10 mouse cellular contexts compared by ENCODE assay signal in the genomic region with DNA sequence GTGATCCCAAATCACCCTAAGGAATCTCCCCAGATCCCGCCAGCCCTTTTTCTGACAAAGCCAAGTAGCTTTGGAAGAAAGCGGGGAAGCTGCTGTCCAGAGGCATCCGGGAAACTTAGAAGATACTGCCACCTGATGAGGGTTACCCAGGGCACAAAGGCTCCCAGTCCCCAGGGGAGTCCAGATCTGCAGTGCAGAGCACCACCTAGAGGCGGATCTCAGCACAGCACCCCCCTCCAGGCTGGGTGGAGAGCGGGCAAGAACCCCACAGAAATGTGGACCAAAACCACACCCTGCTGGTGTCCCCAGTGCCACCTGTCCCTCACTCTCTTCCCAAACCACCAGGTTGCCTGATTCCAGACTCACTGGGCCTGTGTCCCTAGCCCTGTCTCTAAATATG. TPM values are rescaled to one million over a fixed set of nuclear protein-coding genes. Genes with fewer than 3 reads are reported as not detected.
A peak's percentile ranks its signal among the peaks of the same experiment; 100 is the strongest.
DNase-seq lines count a peak whose midpoint lies in the region; ATAC-seq and TF ChIP-seq lines count a peak whose summit lies in the region.
"Had no signal": no experiment of that assay in that cellular context is flagged by ENCODE, and none has a peak within 500 bp of the region (broad histone marks: within the 10 kb centered on the region; RNA-seq: fewer than 3 reads in every experiment).

No protein-coding gene starts in this region.

- WGBS in forebrain, postnatal 0 days: 11% methylated on average over 5 of the region's 5 CpGs
- 16% methylated on average over 5 of the region's 5 CpGs for WGBS in intestine, embryonic 16.5 days
- WGBS in limb, embryonic 11.5 days: 24% methylated on average over 5 of the region's 5 CpGs

- no peaks in the 10 kb centered on the region for H3K36me3 ChIP-seq in forebrain, postnatal 0 days (ENCODE audit: insufficient read depth)
- H3K36me3 ChIP-seq in intestine, embryonic 16.5 days (ENCODE audit: control insufficient read depth, insufficient read depth, low read length): no peaks in the 10 kb centered on the region
- H3K36me3 ChIP-seq in limb, embryonic 11.5 days (ENCODE audit: control insufficient read depth, insufficient read depth, low read length): no peaks in the 10 kb centered on the region
- H3K36me3 ChIP-seq: embryonic facial prominence, embryonic 15.5 days; neural tube, embryonic 13.5 days had no signal

- peak; percentile 12 for DNase-seq in ovary, adult 18-20 months (ENCODE audit: low spot score)
- no peak for DNase-seq in ovary, postnatal 10 days (ENCODE audit: low spot score)
- DNase-seq in cerebellum, adult 11-12 months: peak; percentile 20
- peak; percentile 69 for DNase-seq in forebrain, postnatal 0 days
- DNase-seq in limb, embryonic 11.5 days (ENCODE audit: low spot score): peak; percentile 81
- DNase-seq in thymus, adult 18-20 months: peak; percentile 50 to 51

- ATAC-seq in forebrain, postnatal 0 days: peak; percentile 70; the same call in 1 of the 2 replicates
- ATAC-seq in intestine, embryonic 16.5 days: peak; percentile 40; the same call in 1 of the 2 replicates
- ATAC-seq in limb, embryonic 11.5 days (ENCODE audit: insufficient number of reproducible peaks, low FRiP score, low TSS enrichment, low read depth): no peak
- peak; percentile 71 for ATAC-seq in neutrophil, adult 5-6 weeks (ENCODE audit: extremely low read depth, insufficient number of reproducible peaks, low FRiP score, poor library complexity, severe bottlenecking)

- no peak overlapping the region for H3K9ac ChIP-seq in forebrain, postnatal 0 days
- no peak overlapping the region for H3K9ac ChIP-seq in intestine, embryonic 16.5 days (ENCODE audit: low read depth, low read length)
- H3K9ac ChIP-seq in limb, embryonic 11.5 days (ENCODE audit: low read length): no peak overlapping the region
- H3K9ac ChIP-seq: embryonic facial prominence, embryonic 15.5 days; neural tube, embryonic 13.5 days had no signal

- H3K9me3 ChIP-seq in forebrain, postnatal 0 days (ENCODE audit: low read length): no peaks in the 10 kb centered on the region
- no peaks in the 10 kb centered on the region for H3K9me3 ChIP-seq in intestine, embryonic 16.5 days (ENCODE audit: control insufficient read depth, low read length)
- no peaks in the 10 kb centered on the region for H3K9me3 ChIP-seq in limb, embryonic 11.5 days (ENCODE audit: control insufficient read depth, low read length)
- H3K9me3 ChIP-seq: embryonic facial prominence, embryonic 15.5 days; neural tube, embryonic 13.5 days had no signal

- no peaks in the 10 kb centered on the region for H3K27me3 ChIP-seq in forebrain, postnatal 0 days (ENCODE audit: insufficient read depth, low read length)
- no peaks in the 10 kb centered on the region for H3K27me3 ChIP-seq in intestine, embryonic 16.5 days (replicated peaks; ENCODE audit: control insufficient read depth, insufficient read depth, low read length)
- H3K27me3 ChIP-seq in limb, embryonic 11.5 days (ENCODE audit: control insufficient read depth, insufficient read depth, low read length): no peaks in the 10 kb centered on the region

- H3K4me3 ChIP-seq in forebrain, postnatal 0 days (ENCODE audit: low read depth, low read length): no peak overlapping the region
- H3K4me3 ChIP-seq in intestine, embryonic 16.5 days (ENCODE audit: low read length): no peak overlapping the region
- H3K4me3 ChIP-seq in limb, embryonic 11.5 days (ENCODE audit: low read depth, low read length): no peak overlapping the region
- H3K4me3 ChIP-seq: embryonic facial prominence, embryonic 15.5 days; neural tube, embryonic 13.5 days had no signal

- no peak overlapping the region for H3K27ac ChIP-seq in forebrain, postnatal 0 days (ENCODE audit: low read depth, low read length)
- no peak overlapping the region for H3K27ac ChIP-seq in intestine, embryonic 16.5 days (ENCODE audit: low read length)
- H3K27ac ChIP-seq in limb, embryonic 11.5 days (replicated peaks; ENCODE audit: low read depth, low read length): no peak overlapping the region
- H3K27ac ChIP-seq: embryonic facial prominence, embryonic 15.5 days; neural tube, embryonic 13.5 days had no signal

- no peak overlapping the region for H3K4me2 ChIP-seq in forebrain, postnatal 0 days (ENCODE audit: low read depth)
- H3K4me2 ChIP-seq in intestine, embryonic 16.5 days (ENCODE audit: low read depth, low read length): no peak overlapping the region
- no peak overlapping the region for H3K4me2 ChIP-seq in limb, embryonic 11.5 days (ENCODE audit: low read depth, severe bottlenecking)
- H3K4me2 ChIP-seq: embryonic facial prominence, embryonic 15.5 days; neural tube, embryonic 13.5 days had no signal

- no peaks in the 10 kb centered on the region for H3K4me1 ChIP-seq in forebrain, postnatal 0 days (ENCODE audit: insufficient read depth)
- H3K4me1 ChIP-seq in intestine, embryonic 16.5 days (ENCODE audit: control insufficient read depth, insufficient read depth, low read length): no peaks in the 10 kb centered on the region
- H3K4me1 ChIP-seq in limb, embryonic 11.5 days (ENCODE audit: control insufficient read depth, insufficient read depth, low read length): no peaks in the 10 kb centered on the region

- TF ChIP-seq CTCF in forebrain, postnatal 0 days (IDR thresholded peaks at IDR 0.05; ENCODE audit: low read depth): peak; percentile 88

RNA-seq across cellular contexts. Expression of a gene that starts 0.7 kb away (rescaled TPM):
- 6.2 and 13.1 TPM in 2 replicates for total RNA-seq in forebrain, postnatal 0 days (2014; rRNA removed)
- polyA plus RNA-seq in forebrain, postnatal 0 days (2015; fragmentation: Nextera tagmentation; extraction: Ambion mirVana): 0.58 and 1.9 TPM in 2 replicates
- polyA plus RNA-seq in intestine, embryonic 16.5 days (2015; fragmentation: Nextera tagmentation; extraction: Ambion mirVana): 0.33 and 0.67 TPM in 2 replicates
- 0.16 and 0.71 TPM in 2 replicates for polyA plus RNA-seq in limb, embryonic 11.5 days (2014; fragmentation: Nextera tagmentation; extraction: Ambion mirVana)
- 1.6 and 1.9 TPM in 2 replicates for total RNA-seq in neutrophil, adult 5-6 weeks (2017)

RNA-seq across cellular contexts. Expression of a gene that starts 55.6 kb away (rescaled TPM):
- total RNA-seq in forebrain, postnatal 0 days (2014; rRNA removed): 6.5 and 9.3 TPM in 2 replicates
- 7.8 and 11.6 TPM in 2 replicates for polyA plus RNA-seq in forebrain, postnatal 0 days (2015; fragmentation: Nextera tagmentation; extraction: Ambion mirVana)
- 7.6 and 8.2 TPM in 2 replicates for polyA plus RNA-seq in intestine, embryonic 16.5 days (2015; fragmentation: Nextera tagmentation; extraction: Ambion mirVana)
- polyA plus RNA-seq in limb, embryonic 11.5 days (2014; fragmentation: Nextera tagmentation; extraction: Ambion mirVana): 6.4 and 6.8 TPM in 2 replicates
- 12.0 and 12.2 TPM in 2 replicates for total RNA-seq in neutrophil, adult 5-6 weeks (2017)
